Mouse (Mus musculus) C2C12 (cell line): Measurements from ENCODE around the gene Lrg1.

Source experiments
- CEBPB ChIP-seq: IDR thresholded peaks from one replicate; pipeline ENCODE4 v1.6.1; 2011; ENCODE audit warnings: low read depth, mild to moderate bottlenecking, control low read depth, moderate library complexity
- CTCF ChIP-seq: IDR thresholded peaks from one replicate; pipeline ENCODE4 v1.5.1; 2011; ENCODE audit not compliant: control insufficient read depth, insufficient read depth, insufficient read length
- USF1 ChIP-seq: IDR thresholded peaks from one replicate; pipeline ENCODE4 v1.6.1; 2011; ENCODE audit warnings: low read depth, mild to moderate bottlenecking, control low read depth, moderate library complexity

DNA sequence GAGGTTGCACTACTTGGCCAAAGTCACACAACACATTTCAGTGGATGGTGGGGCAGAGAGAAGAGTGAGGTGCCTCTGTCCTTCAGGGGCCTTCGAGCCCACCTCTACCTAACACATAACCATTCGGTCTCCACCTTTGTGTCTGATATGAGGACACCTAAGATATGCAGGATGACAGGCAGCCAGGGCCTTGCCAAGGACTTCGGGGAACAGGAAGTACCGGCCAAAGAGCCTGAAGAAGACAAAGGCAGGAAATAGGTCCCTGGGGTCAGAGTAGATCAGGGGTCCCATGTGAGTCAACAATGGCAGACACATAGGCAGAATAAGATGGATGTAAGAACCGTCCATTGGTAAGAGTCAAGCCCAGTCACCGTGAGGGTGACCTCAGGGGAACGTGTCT, 14.8 kb upstream of the Lrg1 start:
- no peak for TF ChIP-seq CTCF
- no peak for TF ChIP-seq USF1
- no peak for TF ChIP-seq CEBPB
